Mouse (Mus musculus): ENCODE data around the gene Atxn1. TPM values are rescaled to one million over a fixed set of nuclear protein-coding genes. Genes with fewer than 3 reads are reported as not detected.
A peak's percentile ranks its signal among the peaks of the same experiment; 100 is the strongest.

Gene Atxn1
- polyA plus RNA-seq, 1 experiment: 23.0 TPM

DNA sequence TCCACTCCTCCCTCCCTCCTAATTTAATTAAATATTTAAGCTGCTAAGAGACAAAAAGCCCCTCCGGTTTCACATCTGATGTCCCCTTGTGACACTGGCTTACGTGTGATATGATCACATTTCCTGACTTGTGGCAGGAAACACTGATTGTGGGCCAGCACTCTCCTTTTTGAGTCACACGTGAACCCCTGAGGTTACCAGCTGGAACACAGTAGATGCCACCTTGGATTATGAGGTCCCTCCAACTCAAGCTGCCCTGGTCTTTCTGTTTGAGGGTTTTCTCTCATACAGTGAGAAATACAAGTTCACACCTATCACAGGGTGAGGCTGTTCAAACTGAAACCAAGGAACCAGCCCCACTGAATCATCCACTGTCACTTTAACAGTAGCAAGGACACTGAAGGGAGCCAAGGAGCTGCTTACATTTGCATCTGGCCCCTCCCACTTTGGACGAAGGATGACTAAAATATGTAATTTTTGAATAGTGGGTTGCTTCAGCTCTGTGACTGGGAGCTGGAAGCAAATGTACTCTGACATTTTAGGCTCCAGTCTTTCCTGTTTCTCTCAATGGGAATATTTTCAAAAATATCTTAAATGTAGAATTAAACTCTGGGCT lies 315.5 kb downstream of the Atxn1 start:
- Histone ChIP-seq H3K4me3 (ENCODE audit: insufficient read depth, low read length) (no peak overlapping the region), H3K4me1 (ENCODE audit: control insufficient read depth, insufficient read depth, low read length) (0 out of 2 replicates have a peak, but pooled peaks cover 2% of the 10 kb centered on the region), H3K27ac (ENCODE audit: insufficient read depth, low read depth, low read length) (no peak overlapping the region)
- TF ChIP-seq POLR2A (IDR thresholded peaks at IDR 0.05; ENCODE audit: borderline replicate concordance, low read depth, low read length): no peak
- no peak for TF ChIP-seq CTCF (IDR thresholded peaks at IDR 0.05; ENCODE audit: low read depth, low read length)

DNA sequence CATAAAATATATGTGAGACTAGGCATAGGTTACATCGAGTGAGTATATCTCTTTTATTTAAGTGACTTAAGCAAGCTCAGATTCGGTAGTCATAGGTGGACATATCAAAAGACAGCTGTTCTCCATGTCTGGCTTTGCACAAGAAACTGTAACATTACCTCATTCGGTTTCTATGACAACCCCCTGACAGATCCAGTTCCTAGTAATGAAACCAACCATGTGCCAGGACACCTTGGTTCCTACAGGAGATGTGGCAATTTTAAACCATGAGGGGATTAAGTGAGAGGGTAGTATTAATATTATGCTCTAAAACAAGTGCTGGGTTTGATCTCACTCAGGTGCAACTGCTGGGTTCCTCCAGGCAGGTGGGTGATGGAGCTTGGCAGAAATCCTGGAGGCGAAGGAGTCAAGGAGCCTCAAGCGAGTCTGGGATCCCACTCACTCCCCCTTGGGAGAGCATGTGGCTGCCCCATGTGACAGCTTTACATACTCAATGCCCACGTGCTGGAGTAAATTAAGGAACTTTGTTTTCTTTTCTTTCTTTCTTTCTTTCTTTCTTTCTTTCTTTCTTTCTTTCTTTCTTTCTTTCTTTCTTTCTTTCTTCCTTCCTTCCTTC lies 320.9 kb downstream of the Atxn1 start:
- H3K4me3 ChIP-seq (ENCODE audit: insufficient read depth, low read length): no peak overlapping the region
- peaks cover 3% of the 10 kb centered on the region; the same call in 1 of the 2 replicates for H3K4me1 ChIP-seq (ENCODE audit: control insufficient read depth, insufficient read depth, low read length)
- no peak for TF ChIP-seq CTCF (IDR thresholded peaks at IDR 0.05; ENCODE audit: low read depth, low read length)
- no peak overlapping the region for H3K27ac ChIP-seq (ENCODE audit: insufficient read depth, low read depth, low read length)

GRCm38 (mm10) chr13:45642913-45643312 lies 321.9 kb downstream of the Atxn1 start:
- peaks cover 3% of the 10 kb centered on the region; the same call in 1 of the 2 replicates for H3K4me1 ChIP-seq (ENCODE audit: control insufficient read depth, insufficient read depth, low read length)
- TF ChIP-seq CTCF (IDR thresholded peaks at IDR 0.05; ENCODE audit: low read depth, low read length) (no peak), POLR2A (IDR thresholded peaks at IDR 0.05; ENCODE audit: borderline replicate concordance, low read depth, low read length) (no peak)
- H3K4me3 ChIP-seq (ENCODE audit: insufficient read depth, low read length): no peak overlapping the region
- no peak overlapping the region for H3K27ac ChIP-seq (ENCODE audit: insufficient read depth, low read depth, low read length)

GRCm38 (mm10) chr13:45640431-45640830 lies 324.4 kb downstream of the Atxn1 start:
- TF ChIP-seq POLR2A (IDR thresholded peaks at IDR 0.05; ENCODE audit: borderline replicate concordance, low read depth, low read length) (no peak), CTCF (IDR thresholded peaks at IDR 0.05; ENCODE audit: low read depth, low read length) (no peak)
- peaks cover 3% of the 10 kb centered on the region; the same call in 1 of the 2 replicates for H3K4me1 ChIP-seq (ENCODE audit: control insufficient read depth, insufficient read depth, low read length)
- no peak overlapping the region for H3K4me3 ChIP-seq (ENCODE audit: insufficient read depth, low read length)
- H3K27ac ChIP-seq (ENCODE audit: insufficient read depth, low read depth, low read length): no peak overlapping the region

- TF ChIP-seq CTCF (IDR thresholded peaks at IDR 0.05; ENCODE audit: low read depth, low read length) (no peak), POLR2A (IDR thresholded peaks at IDR 0.05; ENCODE audit: borderline replicate concordance, low read depth, low read length) (no peak)
- Histone ChIP-seq H3K4me1 (ENCODE audit: control insufficient read depth, insufficient read depth, low read length) (peaks cover 11% of the 10 kb centered on the region), H3K4me3 (ENCODE audit: insufficient read depth, low read length) (no peak overlapping the region), H3K27ac (ENCODE audit: insufficient read depth, low read depth, low read length) (no peak overlapping the region)
Observed at GRCm38 (mm10) chr13:45638281-45638680, 326.5 kb downstream of the Atxn1 start.

GRCm38 (mm10) chr13:45637324-45637723 lies 327.5 kb downstream of the Atxn1 start:
- TF ChIP-seq CTCF (IDR thresholded peaks at IDR 0.05; ENCODE audit: low read depth, low read length) (peak; percentile 67), POLR2A (IDR thresholded peaks at IDR 0.05; ENCODE audit: borderline replicate concordance, low read depth, low read length) (no peak)
- Histone ChIP-seq H3K4me1 (ENCODE audit: control insufficient read depth, insufficient read depth, low read length) (peaks cover 9% of the 10 kb centered on the region), H3K4me3 (ENCODE audit: insufficient read depth, low read length) (no peak overlapping the region), H3K27ac (ENCODE audit: insufficient read depth, low read depth, low read length) (no peak overlapping the region)

DNA sequence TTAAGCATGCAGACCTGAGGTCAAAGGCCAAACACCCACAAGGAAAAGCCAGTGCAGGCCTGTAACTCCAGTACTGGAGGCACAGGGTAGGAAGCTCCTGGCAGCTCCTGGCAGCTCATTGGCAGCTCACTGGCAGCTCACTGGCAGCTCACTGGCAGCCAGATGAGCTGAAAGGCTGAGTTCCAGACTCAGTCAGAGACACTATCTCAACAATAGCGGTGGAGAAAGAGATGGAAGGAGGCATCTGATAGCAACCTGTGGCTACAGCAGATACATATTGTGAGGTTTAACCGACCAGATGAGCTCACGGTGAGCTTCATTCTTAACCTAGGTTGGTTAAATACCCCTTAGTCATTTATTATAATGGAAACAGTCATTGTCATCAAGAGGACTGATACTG lies 328.4 kb downstream of the Atxn1 start:
- Histone ChIP-seq H3K27ac (ENCODE audit: insufficient read depth, low read depth, low read length) (no peak overlapping the region), H3K4me1 (ENCODE audit: control insufficient read depth, insufficient read depth, low read length) (peaks cover 9% of the 10 kb centered on the region), H3K4me3 (ENCODE audit: insufficient read depth, low read length) (no peak overlapping the region)
- TF ChIP-seq CTCF (IDR thresholded peaks at IDR 0.05; ENCODE audit: low read depth, low read length): no peak
- no peak for TF ChIP-seq POLR2A (IDR thresholded peaks at IDR 0.05; ENCODE audit: borderline replicate concordance, low read depth, low read length)

- peaks cover 9% of the 10 kb centered on the region for H3K4me1 ChIP-seq (ENCODE audit: control insufficient read depth, insufficient read depth, low read length)
- TF ChIP-seq CTCF (IDR thresholded peaks at IDR 0.05; ENCODE audit: low read depth, low read length): no peak
- no peak for TF ChIP-seq POLR2A (IDR thresholded peaks at IDR 0.05; ENCODE audit: borderline replicate concordance, low read depth, low read length)
Observed at GRCm38 (mm10) chr13:45633918-45634317, 330.9 kb downstream of the Atxn1 start.

DNA sequence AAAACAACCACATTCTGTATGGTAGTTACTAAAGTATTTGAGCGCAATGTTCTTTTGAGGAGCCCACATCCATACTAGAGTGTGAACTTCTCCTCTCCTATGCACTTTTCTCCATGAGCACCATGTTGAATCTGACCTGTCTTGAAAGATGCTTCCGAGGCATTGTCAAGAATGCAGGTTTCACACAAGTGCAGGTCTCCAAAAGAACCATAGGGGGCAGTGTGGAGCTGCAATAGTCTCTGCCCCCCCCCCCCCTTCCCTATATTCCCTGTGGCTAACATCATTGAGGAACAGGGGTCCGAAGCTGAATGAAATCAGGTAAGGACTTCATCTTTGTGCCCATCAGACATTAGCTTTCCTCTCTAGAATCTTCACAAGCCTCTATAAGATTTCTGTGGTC lies 332.7 kb downstream of the Atxn1 start:
- Histone ChIP-seq H3K4me1 (ENCODE audit: control insufficient read depth, insufficient read depth, low read length) (peaks cover 9% of the 10 kb centered on the region), H3K27ac (ENCODE audit: insufficient read depth, low read depth, low read length) (no peak overlapping the region), H3K4me3 (ENCODE audit: insufficient read depth, low read length) (no peak overlapping the region)
- TF ChIP-seq CTCF (IDR thresholded peaks at IDR 0.05; ENCODE audit: low read depth, low read length): peak; percentile 17; the same call in 1 of the 2 replicates
- no peak for TF ChIP-seq POLR2A (IDR thresholded peaks at IDR 0.05; ENCODE audit: borderline replicate concordance, low read depth, low read length)

More at GRCm38 (mm10) chr13:45633918-45634317, 330.9 kb downstream of the Atxn1 start:
- H3K4me3 ChIP-seq (ENCODE audit: insufficient read depth, low read length): no peak overlapping the region
- H3K27ac ChIP-seq (ENCODE audit: insufficient read depth, low read depth, low read length): no peak overlapping the region

DNA sequence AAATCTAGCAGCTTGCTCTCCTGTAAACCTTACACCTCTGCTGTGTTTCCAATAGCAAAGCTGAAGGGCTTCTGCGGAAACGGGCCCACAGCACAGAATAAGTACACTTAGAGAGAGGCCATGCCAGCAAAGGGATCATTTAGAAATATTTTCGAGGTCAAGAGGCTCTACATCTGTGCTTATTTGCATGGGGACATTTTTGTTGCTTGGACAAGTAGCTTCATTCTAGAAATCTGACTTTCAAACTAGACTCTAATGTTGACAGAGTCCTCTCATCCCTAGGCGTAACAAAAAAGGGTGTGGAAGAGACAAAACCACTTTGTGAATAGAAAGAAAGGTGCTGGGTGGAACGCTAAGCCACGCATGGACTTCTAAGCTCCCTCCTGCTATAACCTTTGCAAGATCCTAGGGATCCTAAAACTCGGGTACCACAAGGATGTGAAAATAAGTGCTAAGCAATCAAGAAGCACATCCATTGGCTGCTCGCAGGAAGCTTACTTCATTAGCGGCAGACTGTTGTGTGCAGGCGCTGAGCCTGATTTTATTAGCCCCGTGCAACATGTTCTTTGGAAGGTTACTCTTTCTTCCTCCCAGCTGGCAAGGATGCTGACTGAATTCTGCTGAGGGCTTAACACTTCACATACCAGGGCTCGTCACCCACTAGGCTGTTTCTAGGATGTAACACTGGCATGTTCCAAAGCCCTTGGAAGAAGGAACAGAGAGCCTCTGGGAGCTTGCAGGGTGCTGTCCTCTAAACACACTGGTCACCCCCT lies 334.1 kb downstream of the Atxn1 start:
- TF ChIP-seq POLR2A (IDR thresholded peaks at IDR 0.05; ENCODE audit: borderline replicate concordance, low read depth, low read length) (no peak), CTCF (IDR thresholded peaks at IDR 0.05; ENCODE audit: low read depth, low read length) (no peak)
- Histone ChIP-seq H3K4me1 (ENCODE audit: control insufficient read depth, insufficient read depth, low read length) (peaks cover 9% of the 10 kb centered on the region), H3K4me3 (ENCODE audit: insufficient read depth, low read length) (no peak overlapping the region), H3K27ac (ENCODE audit: insufficient read depth, low read depth, low read length) (no peak overlapping the region)
